Mouse (Mus musculus) heart, postnatal 0 days (tissue): ENCODE measurements around the gene Casr.

ENCODE experiments used
- CTCF ChIP-seq: IDR thresholded peaks from 2 replicates; pipeline ENCODE4 v1.5.1; 2016; ENCODE audit warnings: antibody characterized with exemption, control low read depth, low read depth
- EP300 ChIP-seq: IDR thresholded peaks from 2 replicates; pipeline ENCODE4 v1.6.1; 2016; ENCODE audit warnings: antibody characterized with exemption, low read depth

- TF ChIP-seq CTCF: no peak
- TF ChIP-seq EP300: no peak
These were observed 6.2 kb downstream of the Casr start for GRCm38 (mm10) chr16:36555672-36556165.
